Mouse (Mus musculus) bone marrow, adult 2 months (tissue): Measurements from ENCODE around the gene 1700024P04Rik.

Source experiments
- CTCF ChIP-seq: fragments of 200-500 bp; IDR thresholded peaks from 2 replicates; pipeline ENCODE4 v1.5.1; 2011; ENCODE audit warnings: low read length, control low read depth; ENCODE audit not compliant: control insufficient read depth, insufficient read depth
- POLR2A ChIP-seq: fragments of 200-500 bp; IDR thresholded peaks from 2 replicates; pipeline ENCODE4 v1.6.1; 2011; ENCODE audit warnings: low read depth, mild to moderate bottlenecking, control low read depth, low read length, borderline replicate concordance; ENCODE audit not compliant: control insufficient read depth

- TF ChIP-seq CTCF (no peak), POLR2A (no peak)
Measured at GRCm38 (mm10) chr13:98984465-98984864, at the start of gene 1700024P04Rik.
